Comparison of ENCODE assay signal across 10 mouse cellular contexts in genomic region chr5:30738127-30738828, GRCm38 (mm10). TPM values are rescaled to one million over a fixed set of nuclear protein-coding genes. Genes with fewer than 3 reads are reported as not detected.
A peak's percentile ranks its signal among the peaks of the same experiment; 100 is the strongest.
DNase-seq lines count a peak whose midpoint lies in the region; ATAC-seq and TF ChIP-seq lines count a peak whose summit lies in the region.
"Had no signal": no experiment of that assay in that cellular context is flagged by ENCODE, and none has a peak within 500 bp of the region (broad histone marks: within the 10 kb centered on the region; RNA-seq: fewer than 3 reads in every experiment).

No protein-coding gene starts in this region.

- peak; percentile 24 for DNase-seq in gastrocnemius, adult 18-20 months (ENCODE audit: low spot score)
- no peak for DNase-seq in gastrocnemius, adult 8-10 months (ENCODE audit: low spot score in 2 of 2)
- no peak for DNase-seq in ES-E14 (ENCODE audit: low read depth, low spot score)
- no peak for DNase-seq in midbrain, embryonic 11.5 days (ENCODE audit: low spot score, missing footprints)
- DNase-seq in spleen, adult 18-20 months = no peak
- no peak for DNase-seq in spleen, adult 12 weeks (ENCODE audit: low spot score)
- DNase-seq in spleen, postnatal 10 days (ENCODE audit: low spot score in 2 of 2) = no peak
- DNase-seq: cerebellum, adult 2 months had no signal

- ATAC-seq in forebrain, embryonic 13.5 days = peak; percentile 82
- no peak for ATAC-seq in midbrain, embryonic 11.5 days (ENCODE audit: low FRiP score)
- ATAC-seq: intestine, embryonic 16.5 days had no signal

- peaks cover 3% of the 10 kb centered on the region; the same call in 1 of the 2 replicates for H3K36me3 ChIP-seq in ES-E14 (ENCODE audit: control insufficient read depth, insufficient read depth, low read length, poor library complexity, severe bottlenecking)
- H3K36me3 ChIP-seq in forebrain, embryonic 13.5 days (ENCODE audit: poor library complexity, severe bottlenecking) = peaks cover 17% of the 10 kb centered on the region
- H3K36me3 ChIP-seq in midbrain, embryonic 11.5 days (ENCODE audit: control insufficient read depth, insufficient read depth, low read length) = peaks cover under 1% of the 10 kb centered on the region

- peak overlapping the region; percentile 35 for H3K4me2 ChIP-seq in forebrain, embryonic 13.5 days
- H3K4me2 ChIP-seq in midbrain, embryonic 11.5 days = no peak overlapping the region

- no peak overlapping the region for H3K9ac ChIP-seq in ES-E14 (ENCODE audit: insufficient read depth, low read depth, low read length, poor library complexity, severe bottlenecking)
- peak overlapping the region; percentile 45; the same call in 1 of the 2 replicates for H3K9ac ChIP-seq in forebrain, embryonic 13.5 days
- 0 out of 2 replicates have a peak overlapping the region, but pooled peaks have one; percentile 6 for H3K9ac ChIP-seq in midbrain, embryonic 11.5 days (ENCODE audit: low read length)

- H3K27ac ChIP-seq in ES-E14 (ENCODE audit: insufficient read depth, low read depth, low read length, poor library complexity, severe bottlenecking) = 0 out of 2 replicates have a peak overlapping the region, but pooled peaks have one; percentile 22
- H3K27ac ChIP-seq in forebrain, embryonic 13.5 days = peak overlapping the region; percentile 85
- no peak overlapping the region for H3K27ac ChIP-seq in midbrain, embryonic 11.5 days (ENCODE audit: low read depth, low read length)

- peaks cover 0 to 8% of the 10 kb centered on the region in 2 experiments; a peak in 1 of 4 replicates for H3K4me1 ChIP-seq in ES-E14 (ENCODE audit: control insufficient read depth in 2 of 2, insufficient read depth in 2 of 2, low read length in 2 of 2, poor library complexity in 1 of 2)
- H3K4me1 ChIP-seq in forebrain, embryonic 13.5 days = peaks cover 71% of the 10 kb centered on the region
- peaks cover 29% of the 10 kb centered on the region for H3K4me1 ChIP-seq in midbrain, embryonic 11.5 days (ENCODE audit: control insufficient read depth, insufficient read depth, low read length)

- H3K9me3 ChIP-seq in ES-E14 (ENCODE audit: control insufficient read depth, insufficient read depth, low read depth, low read length) = no peaks in the 10 kb centered on the region
- no peaks in the 10 kb centered on the region for H3K9me3 ChIP-seq in forebrain, embryonic 13.5 days (replicated peaks)
- H3K9me3 ChIP-seq in midbrain, embryonic 11.5 days (ENCODE audit: control insufficient read depth, low read length) = no peaks in the 10 kb centered on the region

- in situ Hi-C loops in ES-E14 (cut with MboI; ENCODE audit: low sequenced_read_pairs in 2 of 2, unreplicated experiment in 2 of 2) = no loop called here

- H3K27me3 ChIP-seq in forebrain, embryonic 13.5 days = no peaks in the 10 kb centered on the region
- H3K27me3 ChIP-seq in midbrain, embryonic 11.5 days (ENCODE audit: control insufficient read depth, insufficient read depth, low read length) = no peaks in the 10 kb centered on the region

- no peak overlapping the region for H3K4me3 ChIP-seq in ES-E14 (ENCODE audit: insufficient read depth in 1 of 2, low read depth in 1 of 2, low read length in 2 of 2, poor library complexity in 1 of 2, severe bottlenecking in 1 of 2)
- H3K4me3 ChIP-seq in forebrain, embryonic 13.5 days = no peak overlapping the region
- no peak overlapping the region for H3K4me3 ChIP-seq in midbrain, embryonic 11.5 days (ENCODE audit: low read depth, low read length)

- WGBS in forebrain, embryonic 13.5 days = 31% methylated on average over 10 of the region's 10 CpGs
- WGBS in midbrain, embryonic 11.5 days = 58% methylated on average over 10 of the region's 10 CpGs

TF ChIP-seq in ES-E14, 5 proteins besides CTCF, POLR2A, EP300 and RAD21:
- no peak for TF ChIP-seq ZC3H11A (IDR thresholded peaks at IDR 0.05; ENCODE audit: borderline replicate concordance, low read depth, low read length)
- TF ChIP-seq ZNF384 (IDR thresholded peaks at IDR 0.05; ENCODE audit: low read depth, low read length) = no peak
- TF ChIP-seq MAFK (IDR thresholded peaks at IDR 0.05; ENCODE audit: insufficient read depth, low read depth, low read length) = no peak
- TF ChIP-seq HCFC1 (IDR thresholded peaks at IDR 0.05; ENCODE audit: borderline replicate concordance, insufficient read depth, low read length) = no peak
- no peak for TF ChIP-seq CHD2 (IDR thresholded peaks at IDR 0.05; ENCODE audit: low read depth, low read length)

RNA-seq across cellular contexts. Expression of gene Dpysl5, which starts 26.9 kb away (rescaled TPM):
- 1 to 10 TPM in 1 of 2 experiments, under 1 TPM in 1; 0.62 to 1.3 TPM for total RNA-seq in gastrocnemius, adult 18-20 months (2021)
- 1 to 10 TPM in 3 of 4 experiments, under 1 TPM in 1; 0.97 to 1.6 (median 1.4) TPM for total RNA-seq in gastrocnemius, adult 8-10 months (2022)
- 5.3 and 12.4 TPM in 2 replicates for total RNA-seq in ES-E14 (2012; rRNA removed)
- 118 and 134 TPM in 2 replicates for polyA plus RNA-seq in forebrain, embryonic 13.5 days (2015; fragmentation: Nextera tagmentation; extraction: Ambion mirVana)
- 81.4 and 89.1 TPM in 2 replicates for polyA plus RNA-seq in midbrain, embryonic 11.5 days (2014; fragmentation: Nextera tagmentation; extraction: Ambion mirVana)
